Mouse (Mus musculus) liver, postnatal 0 days (tissue): ENCODE data around the gene Reep1. TPM values are rescaled to one million over a fixed set of nuclear protein-coding genes. Genes with fewer than 3 reads are reported as not detected.

ENCODE experiments used
- ATAC-seq: fragments of 200-750 bp; cut with Nextera tagmentation; 2 replicates; pipeline ENCODE4 v1.8.0; 2017; ENCODE audit warnings: mild to moderate bottlenecking, moderate library complexity
- DNase-seq: peaks from one replicate; pipeline ENCODE4 v3.0.0-alpha.2; 2016
- H3K27ac ChIP-seq: fragments of 300-500 bp; sonication (generic); 2 replicates; pipeline ENCODE4 v1.5.1; 2014; ENCODE audit warnings: antibody characterized with exemption, moderate library complexity, mild to moderate bottlenecking, low read depth
- H3K27me3 ChIP-seq: fragments of 300-500 bp; sonication (generic); 2 replicates; pipeline ENCODE4 v1.6.1; 2014; ENCODE audit warnings: low read length, control low read depth, mixed read lengths; ENCODE audit not compliant: insufficient read depth
- H3K36me3 ChIP-seq: fragments of 300-500 bp; sonication (generic); replicated peaks from 2 replicates; pipeline ENCODE4 v1.6.1; 2014; ENCODE audit warnings: mild to moderate bottlenecking, control low read depth, low read length, moderate library complexity, mixed read lengths; ENCODE audit not compliant: insufficient read depth
- H3K4me1 ChIP-seq: fragments of 300-500 bp; sonication (generic); 2 replicates; pipeline ENCODE4 v1.6.1; 2014; ENCODE audit warnings: antibody characterized with exemption, mild to moderate bottlenecking, control low read depth; ENCODE audit not compliant: insufficient read depth
- H3K4me2 ChIP-seq: fragments of 300-500 bp; sonication (generic); 2 replicates; pipeline ENCODE4 v1.6.1; 2014; ENCODE audit warnings: low read depth, mild to moderate bottlenecking, low read length, moderate library complexity, mixed read lengths
- H3K4me3 ChIP-seq: fragments of 300-500 bp; sonication (generic); 2 replicates; pipeline ENCODE4 v1.5.1; 2014; ENCODE audit warnings: low read depth, low read length
- H3K9ac ChIP-seq: fragments of 300-500 bp; sonication (generic); replicated peaks from 2 replicates; pipeline ENCODE4 v1.6.1; 2014; ENCODE audit warnings: mild to moderate bottlenecking, moderate library complexity
- H3K9me3 ChIP-seq: fragments of 300-500 bp; sonication (generic); 2 replicates; pipeline ENCODE4 v1.6.1; 2016; ENCODE audit warnings: mild to moderate bottlenecking, control low read depth, low read length, mixed read lengths
- CTCF ChIP-seq: sonication (generic); IDR thresholded peaks from 2 replicates; pipeline ENCODE4 v1.5.1; 2016; ENCODE audit warnings: antibody characterized with exemption, low read depth
- EP300 ChIP-seq: IDR thresholded peaks from 2 replicates; pipeline ENCODE4 v1.6.1; 2016; ENCODE audit warnings: antibody characterized with exemption, low read depth, mild to moderate bottlenecking
- WGBS: fragments of 180-500 bp; shearing (Covaris S2); extraction: QIAGEN DNeasy Blood & Tissue Kit; methylation state at CpG from one replicate; pipeline ENCODE4 v1.1.7; 2014; ENCODE audit not compliant: insufficient replicate concordance; 5-methylcytosine and 5-hydroxymethylcytosine counted together
- polyA plus RNA-seq: library from polyadenylated mRNA; unstranded; fragments of >200 nt; fragmentation: Nextera tagmentation; extraction: Ambion mirVana; gene quantifications from 2 replicates; pipeline ENCODE4 v1.2.1, GENCODE M21; 2015

Gene Reep1
- polyA plus RNA-seq, 1 experiment from 2014 or later = 2.3 TPM

DNA sequence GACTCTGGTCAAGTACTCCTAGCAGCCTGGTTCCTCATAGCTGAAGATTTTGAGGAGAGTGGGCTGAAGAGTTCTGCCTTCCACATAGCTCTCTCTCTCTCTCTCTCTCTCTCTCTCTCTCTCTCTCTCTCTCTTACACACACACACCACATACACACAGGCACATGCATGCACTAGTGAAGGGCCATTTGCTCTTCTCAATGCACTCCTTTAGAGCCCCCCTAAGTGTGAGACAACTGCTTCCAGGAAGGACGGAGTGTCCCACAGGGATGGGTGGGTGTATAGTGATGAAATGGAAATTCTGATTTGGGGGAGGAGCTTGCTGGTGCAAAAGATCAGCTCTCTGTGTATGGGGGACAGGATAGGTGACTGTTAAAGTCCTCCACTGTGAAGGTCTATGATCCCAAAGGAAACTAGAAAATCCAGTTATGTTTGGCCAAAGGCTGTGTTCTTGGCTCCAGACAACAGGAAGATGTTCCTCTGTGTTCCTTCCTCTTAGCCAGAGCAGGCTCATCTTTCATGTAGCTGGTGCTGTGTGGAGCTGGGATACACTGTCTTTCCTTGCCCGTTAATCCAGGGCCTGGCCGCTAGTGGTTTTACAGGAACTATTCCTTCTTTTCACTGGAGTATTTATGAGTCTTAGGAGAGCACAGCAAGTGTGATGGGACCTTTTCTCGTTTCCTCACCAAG, 27.7 kb downstream of the Reep1 start:
- no peaks in the 10 kb centered on the region for H3K27me3 ChIP-seq
- WGBS = 39% methylated on average over 4 of the region's 4 CpGs
- no peak overlapping the region for H3K4me3 ChIP-seq
- peak; percentile 61 for ATAC-seq
- H3K9ac ChIP-seq = no peak overlapping the region
- peaks cover 13% of the 10 kb centered on the region for H3K4me1 ChIP-seq
- no peaks in the 10 kb centered on the region for H3K36me3 ChIP-seq
- H3K27ac ChIP-seq = peak overlapping the region; percentile 60
- DNase-seq = no peak
- TF ChIP-seq EP300 (no peak), CTCF (no peak)
- H3K9me3 ChIP-seq = no peaks in the 10 kb centered on the region
- no peak overlapping the region for H3K4me2 ChIP-seq

DNA sequence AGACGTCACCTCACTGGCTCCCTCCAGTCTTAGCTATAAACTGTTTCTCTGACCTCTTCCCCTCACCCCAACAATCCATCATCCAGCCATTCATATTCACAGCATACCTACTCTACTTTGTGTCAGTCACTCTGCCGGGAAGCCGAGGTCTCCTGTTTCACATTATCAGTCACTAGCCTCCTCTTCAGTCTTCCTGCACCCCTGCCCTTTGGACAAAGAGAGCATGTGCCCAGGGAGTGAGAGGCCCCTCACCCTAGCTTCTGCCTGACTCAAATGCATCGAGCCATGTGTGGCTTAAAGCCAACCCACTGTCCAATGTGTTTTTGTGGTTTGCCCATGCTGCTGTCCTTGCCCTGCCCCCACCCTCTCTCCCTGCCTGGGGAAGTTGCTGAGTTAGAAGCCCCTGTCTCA, 28.2 kb downstream of the Reep1 start:
- H3K36me3 ChIP-seq = no peaks in the 10 kb centered on the region
- H3K9me3 ChIP-seq = no peaks in the 10 kb centered on the region
- H3K4me1 ChIP-seq = peaks cover 13% of the 10 kb centered on the region
- ATAC-seq (peak; percentile 77), DNase-seq (peak; percentile 62)
- peak overlapping the region; percentile 60 for H3K27ac ChIP-seq
- H3K4me2 ChIP-seq = no peak overlapping the region
- WGBS = 20% methylated on average over 4 of the region's 4 CpGs
- no peak overlapping the region for H3K4me3 ChIP-seq
- H3K9ac ChIP-seq = no peak overlapping the region
- no peaks in the 10 kb centered on the region for H3K27me3 ChIP-seq
- TF ChIP-seq CTCF = no peak
- TF ChIP-seq EP300 = no peak

DNA sequence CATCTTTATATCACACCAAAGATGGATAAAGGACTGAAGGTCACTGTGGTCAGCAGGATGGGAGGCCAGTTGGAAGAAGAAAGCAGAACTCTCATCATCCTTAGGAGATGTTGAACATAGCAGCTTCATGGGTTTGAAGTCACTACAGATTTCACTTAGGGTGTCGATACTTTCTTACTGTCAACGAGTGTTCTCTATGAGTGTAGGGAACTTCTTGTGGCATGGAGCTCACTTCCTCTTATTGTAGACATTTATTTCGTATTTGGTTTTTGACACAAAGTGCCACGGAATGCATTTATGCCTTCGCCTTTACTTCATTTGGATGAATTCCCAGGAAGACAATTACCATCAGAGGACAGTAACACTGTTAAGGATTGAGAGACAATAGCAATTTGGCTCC, 28.7 kb downstream of the Reep1 start:
- no peak for ATAC-seq
- Histone ChIP-seq H3K27ac (peak overlapping the region; percentile 60), H3K9me3 (no peaks in the 10 kb centered on the region)

DNA sequence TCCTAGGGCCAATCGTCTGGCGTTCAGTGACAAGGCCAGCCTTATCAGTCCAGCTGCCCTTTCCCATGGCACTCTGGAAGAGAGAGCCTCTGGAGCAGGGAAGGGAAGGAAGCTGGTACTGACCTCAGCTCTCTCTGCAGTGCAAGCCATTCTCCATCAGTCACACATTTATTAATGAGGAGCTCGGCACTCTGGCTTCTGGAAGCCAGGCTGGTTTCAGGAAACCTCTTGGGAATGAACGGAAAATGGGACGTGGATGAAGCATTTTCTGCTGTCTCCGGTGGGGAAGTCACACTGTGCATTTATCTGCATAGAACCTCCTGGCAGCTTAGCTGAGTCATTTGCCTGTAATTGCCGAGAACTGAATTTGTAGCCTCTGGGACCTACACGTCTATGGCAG, 29.8 kb downstream of the Reep1 start:
- no peak for DNase-seq
- ATAC-seq = 0 out of 2 replicates have a peak, but pooled peaks have one; percentile 29
- no peaks in the 10 kb centered on the region for H3K27me3 ChIP-seq
- no peak overlapping the region for H3K9ac ChIP-seq
- no peak overlapping the region for H3K4me3 ChIP-seq
- 65% methylated on average over 8 of the region's 8 CpGs for WGBS
- TF ChIP-seq CTCF = no peak
- TF ChIP-seq EP300 = peak; percentile 45; the same call in 1 of the 2 replicates
- H3K9me3 ChIP-seq = no peaks in the 10 kb centered on the region
- no peak overlapping the region for H3K4me2 ChIP-seq
- peaks cover 16% of the 10 kb centered on the region for H3K4me1 ChIP-seq
- H3K36me3 ChIP-seq = no peaks in the 10 kb centered on the region
- H3K27ac ChIP-seq = 0 out of 2 replicates have a peak overlapping the region, but pooled peaks have one; percentile 22

More for the DNA sequence above, 28.7 kb downstream of the Reep1 start:
- Histone ChIP-seq H3K9ac (no peak overlapping the region), H3K4me3 (no peak overlapping the region), H3K27me3 (no peaks in the 10 kb centered on the region), H3K4me2 (no peak overlapping the region), H3K4me1 (peaks cover 13% of the 10 kb centered on the region), H3K36me3 (no peaks in the 10 kb centered on the region)
- DNase-seq = no peak
- WGBS = 43% methylated on average over 5 of the region's 5 CpGs
- TF ChIP-seq CTCF (no peak), EP300 (no peak)

DNA sequence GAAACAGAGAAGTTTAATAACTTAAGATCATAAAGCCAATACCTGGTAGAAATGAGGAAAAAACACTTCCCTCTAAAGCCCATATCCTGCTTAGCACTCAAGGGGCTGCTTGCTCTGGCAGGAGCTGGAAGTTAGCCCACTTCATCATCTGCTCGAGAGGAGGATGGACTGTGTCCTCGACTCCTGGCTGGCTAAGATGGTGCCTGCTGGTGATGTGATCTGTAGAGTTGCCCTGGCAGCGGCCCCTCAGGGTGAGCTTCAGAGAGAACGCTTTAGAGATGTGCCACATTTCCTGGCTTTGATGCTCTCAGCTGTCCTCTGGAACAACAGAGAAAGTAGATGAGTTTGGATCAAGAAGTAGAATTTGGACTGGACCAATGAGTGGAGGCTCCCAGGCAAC, 31.2 kb downstream of the Reep1 start:
- Histone ChIP-seq H3K36me3 (no peaks in the 10 kb centered on the region), H3K27ac (no peak overlapping the region), H3K9ac (no peak overlapping the region), H3K9me3 (no peaks in the 10 kb centered on the region), H3K4me3 (no peak overlapping the region), H3K27me3 (no peaks in the 10 kb centered on the region), H3K4me2 (no peak overlapping the region), H3K4me1 (peaks cover 16% of the 10 kb centered on the region)
- DNase-seq = no peak
- ATAC-seq = no peak
- TF ChIP-seq EP300 = no peak
- TF ChIP-seq CTCF = no peak
- 57% methylated on average over 4 of the region's 4 CpGs for WGBS

DNA sequence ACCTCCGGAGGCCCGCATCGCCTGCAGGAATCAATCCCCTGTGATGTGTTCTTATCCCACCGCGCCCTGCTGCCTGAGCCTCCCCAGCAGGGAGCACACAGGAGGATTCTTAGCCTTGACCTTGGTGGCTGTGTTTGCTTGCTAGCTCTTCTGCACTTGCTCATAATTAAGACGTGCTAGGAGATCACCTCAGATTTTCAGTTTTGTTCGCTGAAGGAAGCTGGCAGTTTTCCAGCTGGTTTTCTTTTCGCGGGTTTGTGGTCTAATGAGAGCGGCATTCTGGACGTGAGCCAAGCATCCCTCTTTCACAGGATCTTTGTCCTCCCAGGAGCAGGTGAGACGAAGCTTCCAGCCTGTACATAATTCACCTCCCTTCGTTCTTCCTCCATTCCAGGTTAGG, 33.6 kb downstream of the Reep1 start:
- no peaks in the 10 kb centered on the region for H3K36me3 ChIP-seq
- H3K4me1 ChIP-seq = peaks cover 9% of the 10 kb centered on the region
- WGBS = 62% methylated on average over 13 of the region's 13 CpGs
- TF ChIP-seq EP300 = no peak
- no peak for TF ChIP-seq CTCF
- ATAC-seq (no peak), DNase-seq (no peak)
- H3K9me3 ChIP-seq = no peaks in the 10 kb centered on the region
- no peaks in the 10 kb centered on the region for H3K27me3 ChIP-seq
- no peak overlapping the region for H3K9ac ChIP-seq
- H3K27ac ChIP-seq = no peak overlapping the region
- no peak overlapping the region for H3K4me2 ChIP-seq
- H3K4me3 ChIP-seq = no peak overlapping the region
